Mouse (Mus musculus): ENCODE results near the gene Ptprm.

- TF ChIP-seq TAL1 (IDR thresholded peaks at IDR 0.05; ENCODE audit: low read length) (no peak), GATA1 (IDR thresholded peaks at IDR 0.05; ENCODE audit: low read length) (no peak)
Observed at GRCm38 (mm10) chr17:67033547-67033946, 320.7 kb downstream of the Ptprm start.
